Mouse (Mus musculus) lung, embryonic 15.5 days (tissue): Measurements from ENCODE around the gene Uchl1. TPM values are rescaled to one million over a fixed set of nuclear protein-coding genes. Genes with fewer than 3 reads are reported as not detected.

ENCODE experiments used
- ATAC-seq: fragments of 200-750 bp; cut with Nextera tagmentation; 2 replicates; pipeline ENCODE4 v1.8.0; 2017; ENCODE audit warnings: moderate number of reproducible peaks, borderline replicate concordance; ENCODE audit not compliant: low FRiP score, low TSS enrichment; ENCODE audit errors: extremely low read depth
- H3K27ac ChIP-seq: fragments of 300-500 bp; sonication (generic); 2 replicates; pipeline ENCODE4 v1.5.1; 2015; ENCODE audit warnings: moderate library complexity, mild to moderate bottlenecking, inconsistent platforms
- H3K27me3 ChIP-seq: fragments of 300-500 bp; sonication (generic); 2 replicates; pipeline ENCODE4 v1.6.1; 2015; ENCODE audit warnings: inconsistent platforms
- H3K36me3 ChIP-seq: fragments of 300-500 bp; sonication (generic); 2 replicates; pipeline ENCODE4 v1.6.1; 2015; ENCODE audit warnings: inconsistent platforms
- H3K4me1 ChIP-seq: fragments of 300-500 bp; sonication (generic); 2 replicates; pipeline ENCODE4 v1.6.1; 2015; ENCODE audit warnings: inconsistent platforms
- H3K4me2 ChIP-seq: fragments of 300-500 bp; sonication (generic); 2 replicates; pipeline ENCODE4 v1.6.1; 2015; ENCODE audit warnings: inconsistent platforms, mild to moderate bottlenecking, moderate library complexity
- H3K4me3 ChIP-seq: fragments of 300-500 bp; sonication (generic); 2 replicates; pipeline ENCODE4 v1.5.1; 2015; ENCODE audit warnings: mild to moderate bottlenecking, inconsistent platforms
- H3K9ac ChIP-seq: fragments of 300-500 bp; sonication (generic); 2 replicates; pipeline ENCODE4 v1.6.1; 2015; ENCODE audit warnings: inconsistent platforms
- H3K9me3 ChIP-seq: fragments of 300-500 bp; sonication (generic); 2 replicates; pipeline ENCODE4 v1.6.1; 2016; ENCODE audit warnings: inconsistent platforms
- WGBS: fragments of 180-500 bp; shearing (Covaris S2); methylation state at CpG from one replicate; pipeline ENCODE4 v1.1.7; 2015; 5-methylcytosine and 5-hydroxymethylcytosine counted together
- polyA plus RNA-seq: library from polyadenylated mRNA; unstranded; fragments of >200 nt; fragmentation: Nextera tagmentation; extraction: Ambion mirVana; gene quantifications from 2 replicates; pipeline ENCODE4 v1.2.1, GENCODE M21; 2015

Uchl1 gene
- polyA plus RNA-seq, 1 experiment from 2014 or later = 81.2 TPM

GRCm38 (mm10) chr5:66733556-66733955 lies 57.7 kb downstream of the Uchl1 start:
- ATAC-seq = no peak
- Histone ChIP-seq H3K4me3 (no peak overlapping the region), H3K4me2 (no peak overlapping the region), H3K27me3 (no peaks in the 10 kb centered on the region), H3K9me3 (no peaks in the 10 kb centered on the region), H3K36me3 (no peaks in the 10 kb centered on the region), H3K9ac (no peak overlapping the region), H3K4me1 (peaks cover 6% of the 10 kb centered on the region; the same call in 1 of the 2 replicates), H3K27ac (no peak overlapping the region)
- WGBS = 92% methylated on average over 1 of the region's 1 CpGs

Other genes with a start within 250 kb of the Uchl1 start
- gene Apbb2, start 57.3 kb upstream of the Uchl1 start, polyA plus RNA-seq = 44.0 and 49.8 TPM in 2 replicates
- 74.0 and 77.2 TPM in 2 replicates for gene Limch1, start 69.7 kb downstream of the Uchl1 start, polyA plus RNA-seq